Mouse (Mus musculus) gonadal fat pad, adult 2 months (tissue): ENCODE results near the gene Slc35b3. TPM values are rescaled to one million over a fixed set of nuclear protein-coding genes. Genes with fewer than 3 reads are reported as not detected.

ENCODE experiments used
- DNase-seq: peaks from one replicate; pipeline ENCODE4 v3.0.0-alpha.2; 2012; ENCODE audit warnings: low read depth
- polyA plus RNA-seq: library from polyadenylated mRNA; depleted of rRNA; stranded (reverse); fragments of >200 nt; gene quantifications from 2 replicates; pipeline ENCODE4 v1.2.3, GENCODE M21; 2012; rRNA removed

Gene Slc35b3
- polyA plus RNA-seq: 26.3 and 29.4 TPM in 2 replicates

DNA sequence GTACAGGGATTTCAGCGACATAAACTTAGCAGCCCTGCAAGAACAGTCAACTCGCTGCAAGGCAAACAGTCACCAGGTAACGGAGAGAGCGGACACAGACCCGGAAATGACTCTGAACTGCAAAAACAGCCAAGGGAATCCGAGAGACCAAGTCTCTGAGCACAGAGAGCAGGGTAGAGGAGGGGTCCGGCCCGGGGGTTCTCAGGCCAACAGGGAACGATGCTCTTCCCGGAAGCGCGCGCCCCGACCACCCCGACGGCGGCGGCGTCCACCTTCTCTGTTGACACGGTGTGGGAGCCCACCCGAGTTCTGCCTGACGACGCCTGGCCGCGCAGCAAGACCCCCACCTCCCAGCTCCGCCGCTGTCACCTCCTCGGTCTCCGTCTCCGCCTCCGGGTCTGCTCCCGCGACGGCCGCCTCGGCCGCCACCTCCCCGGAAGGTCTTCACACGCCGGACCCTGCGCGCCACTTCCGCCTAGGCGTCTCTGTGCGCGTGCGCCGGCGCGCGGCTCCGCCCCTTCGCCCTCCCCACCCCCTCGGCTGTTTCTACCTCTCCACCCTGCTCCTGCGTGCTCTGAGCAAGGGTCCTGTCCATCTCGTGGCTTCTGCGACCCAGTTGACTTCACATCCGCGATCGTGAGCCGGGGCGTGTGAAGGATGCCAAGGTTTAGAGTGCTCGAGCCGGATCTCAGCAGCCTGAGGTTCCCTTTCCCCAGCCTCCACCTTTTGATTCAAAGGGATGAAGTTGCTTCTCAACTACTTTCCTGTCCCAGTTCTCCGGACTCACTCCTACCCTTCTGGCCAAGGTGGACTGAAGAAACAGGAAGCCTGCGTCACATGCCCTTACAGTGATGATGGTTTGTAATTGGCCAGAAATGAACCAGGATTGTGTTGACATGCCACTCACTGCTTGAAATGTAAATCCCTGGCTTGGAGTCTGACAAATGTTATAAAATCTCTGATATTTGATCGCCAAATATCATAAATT, at the start of gene Slc35b3:
Slc35b3 (minus strand) TSS at position 813 of the 988 bp plus-strand sequence.
- peak; percentile 41 for DNase-seq

DNA sequence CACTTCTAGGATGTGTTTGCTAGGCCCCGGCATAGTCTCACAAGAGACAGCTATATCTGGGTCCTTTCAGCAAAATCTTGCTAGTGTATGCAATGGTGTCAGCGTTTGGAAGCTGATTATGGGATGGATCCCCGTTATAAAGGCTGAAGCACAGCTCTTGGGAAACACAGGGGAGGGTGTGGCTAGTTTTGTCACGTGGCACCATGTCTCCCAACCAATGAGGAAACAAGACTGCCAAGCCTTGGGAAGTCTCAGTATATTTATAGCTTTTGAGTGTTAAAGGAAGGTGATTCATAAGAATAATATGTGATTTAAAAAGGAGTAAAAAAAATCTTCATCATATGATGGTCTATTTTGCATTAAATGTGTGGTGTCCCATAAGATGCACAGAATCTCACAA, 49.6 kb upstream of the Slc35b3 start:
- no peak for DNase-seq

DNA sequence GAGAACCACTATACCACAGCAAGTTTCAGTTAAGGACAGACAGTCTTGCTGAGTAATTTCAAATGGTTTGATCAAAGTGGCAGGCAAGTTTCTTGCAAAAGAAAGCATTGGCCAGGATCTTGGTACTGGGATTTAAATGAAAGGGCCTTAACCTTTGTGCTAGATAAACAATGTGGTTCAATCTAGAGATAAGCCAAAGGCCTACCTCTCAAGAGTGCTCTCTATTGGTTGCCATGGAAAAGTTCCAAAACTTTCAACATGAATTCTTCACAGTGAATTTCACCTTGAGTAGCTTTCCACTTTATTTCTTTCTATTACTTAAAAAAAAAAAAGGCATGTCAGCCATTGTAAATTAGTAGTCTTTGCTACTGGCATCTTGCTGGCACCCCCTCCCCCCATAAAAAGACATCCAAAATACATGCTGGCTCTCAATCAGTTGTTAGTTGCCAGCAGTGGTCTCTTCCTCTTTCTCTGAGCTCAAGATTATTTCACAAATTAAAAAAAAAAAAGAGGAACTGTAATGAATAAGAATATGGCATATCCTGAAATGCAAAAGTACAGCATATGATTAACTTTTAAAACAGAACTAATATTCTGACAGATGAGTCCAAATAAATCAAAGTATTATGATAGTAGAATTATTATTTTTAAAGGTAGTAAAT, 42.6 kb upstream of the Slc35b3 start:
- DNase-seq: no peak

DNA sequence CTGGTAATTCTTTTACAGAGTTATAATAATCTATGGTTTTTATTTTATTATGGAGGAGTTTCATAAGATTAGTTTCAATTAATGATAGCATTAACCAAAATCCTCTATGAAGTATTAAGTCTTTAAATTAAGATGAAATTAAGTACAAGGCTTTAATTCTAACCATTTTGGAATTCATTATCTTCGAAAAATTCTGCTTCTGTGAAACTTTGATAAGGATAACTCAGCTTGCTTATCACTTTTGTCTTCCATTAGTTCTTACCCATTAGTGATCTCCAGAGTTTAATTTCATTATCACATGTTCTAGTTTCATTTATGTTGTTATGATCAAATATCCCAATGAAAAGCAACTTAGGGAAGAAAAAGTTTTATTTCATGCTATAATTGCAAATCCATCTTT, 41.7 kb upstream of the Slc35b3 start:
- DNase-seq: no peak

DNA sequence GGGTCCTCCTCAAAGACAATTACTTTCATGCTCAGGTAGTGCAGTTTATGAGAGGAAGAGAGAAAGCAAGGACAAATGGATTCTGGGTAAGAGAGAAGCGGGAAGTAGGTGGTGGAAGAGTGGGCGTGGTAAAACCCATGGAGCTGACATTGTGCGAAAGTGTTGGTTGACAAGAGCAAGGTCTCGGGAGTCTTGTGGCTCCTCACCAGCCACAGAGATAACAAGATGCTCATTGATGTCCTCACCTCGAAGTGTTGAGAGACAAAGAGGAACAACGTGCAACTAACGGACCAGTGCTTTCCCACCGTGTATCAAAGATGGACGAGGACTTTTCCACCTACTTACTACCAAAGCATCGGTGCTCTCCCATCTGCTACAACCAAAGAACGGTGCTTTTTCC, 40.8 kb upstream of the Slc35b3 start:
- DNase-seq: no peak

DNA sequence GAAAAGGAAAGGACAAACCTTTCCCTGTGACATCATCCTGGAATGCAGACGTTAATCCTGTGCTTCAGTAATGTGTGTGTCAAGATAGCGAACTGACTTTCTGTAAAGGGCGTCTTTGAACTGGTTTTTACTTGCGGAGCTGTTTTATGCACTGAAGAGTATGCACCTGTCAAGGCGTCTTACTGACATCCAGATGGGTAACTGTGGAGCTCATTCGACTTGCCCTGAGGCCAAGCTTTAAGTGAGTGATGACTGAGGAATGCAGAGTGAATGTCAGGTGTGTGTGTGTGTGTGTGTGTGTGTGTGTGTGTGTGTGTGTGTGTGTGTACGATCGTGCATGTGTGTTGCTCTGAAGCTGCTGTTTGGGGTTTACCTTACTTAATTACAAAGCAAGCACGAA, 38.3 kb upstream of the Slc35b3 start:
- no peak for DNase-seq

DNA sequence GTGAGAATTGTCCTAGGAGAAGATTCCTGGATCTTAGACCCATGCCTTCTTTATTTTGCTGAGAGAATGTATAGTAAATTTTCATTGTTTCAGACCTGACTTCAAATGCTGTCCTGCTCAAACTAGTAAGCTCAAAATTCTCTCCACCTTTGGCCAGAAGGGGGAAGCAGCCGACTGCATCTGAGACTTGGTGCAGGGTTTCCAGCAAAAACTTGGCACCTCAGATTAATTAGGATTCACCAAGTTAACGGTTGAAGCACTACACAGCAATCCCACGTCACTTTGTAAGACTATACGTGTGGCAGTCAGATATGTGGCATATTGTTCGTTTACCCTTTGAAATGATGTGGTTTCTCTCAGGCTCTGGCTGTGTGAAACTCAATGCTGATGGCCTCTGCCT, 31.9 kb upstream of the Slc35b3 start:
- no peak for DNase-seq

DNA sequence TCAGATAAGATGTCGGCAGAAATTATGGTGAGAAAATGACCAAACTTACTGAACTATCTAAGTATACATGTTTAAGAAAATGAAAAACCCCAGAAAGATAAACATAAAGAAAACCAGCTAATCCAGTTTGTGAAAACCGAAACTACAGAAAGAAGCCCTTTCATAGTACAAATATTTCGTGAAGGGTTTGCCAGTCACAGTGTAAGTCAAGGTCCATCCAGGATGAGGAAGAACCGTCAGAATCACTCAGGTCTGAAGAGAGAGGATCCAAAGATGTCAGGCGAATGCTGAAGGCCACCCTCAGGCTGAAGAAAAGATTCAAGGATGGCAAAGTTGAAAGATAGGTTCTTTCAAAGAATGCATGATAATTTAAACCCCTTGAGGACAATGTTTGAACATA, 23.1 kb upstream of the Slc35b3 start:
- no peak for DNase-seq

DNA sequence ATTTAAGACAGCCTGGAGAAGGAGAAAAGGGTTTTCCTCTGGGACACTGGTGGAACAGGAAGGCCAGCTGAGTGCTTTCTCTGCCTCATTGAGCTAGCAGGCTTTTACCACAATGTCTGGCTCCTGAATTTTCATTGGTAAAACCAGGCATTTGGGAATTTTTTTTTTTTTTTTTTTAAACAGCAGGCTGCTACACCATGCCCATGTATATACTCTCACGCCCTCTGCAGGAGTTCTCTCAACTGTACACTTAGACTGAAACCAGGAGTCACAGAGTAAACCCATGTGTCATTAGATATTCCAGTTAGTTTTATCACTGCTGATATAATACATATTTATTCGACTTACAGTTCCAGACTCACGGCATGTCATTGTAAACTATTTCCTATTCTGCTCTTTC, 20.2 kb upstream of the Slc35b3 start:
- DNase-seq: no peak

DNA sequence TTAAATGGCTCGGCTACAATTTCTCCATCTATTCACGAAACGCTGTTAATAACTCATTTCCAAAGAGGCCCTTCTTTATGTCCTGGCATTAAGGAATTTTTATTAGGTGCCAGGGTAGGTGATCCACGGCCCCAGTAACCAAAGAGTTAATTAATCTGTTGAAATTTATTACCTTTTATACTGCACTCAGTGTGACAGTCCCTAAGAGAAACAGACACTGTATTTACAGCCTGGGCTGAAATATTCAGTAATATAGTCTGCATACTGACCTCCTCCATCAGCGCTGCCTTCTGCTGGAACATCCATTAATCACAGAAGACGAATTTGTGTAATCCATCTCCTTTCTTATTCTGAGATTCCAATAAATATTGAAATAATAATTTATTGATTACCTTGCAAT, 16.3 kb upstream of the Slc35b3 start:
- DNase-seq: no peak

DNA sequence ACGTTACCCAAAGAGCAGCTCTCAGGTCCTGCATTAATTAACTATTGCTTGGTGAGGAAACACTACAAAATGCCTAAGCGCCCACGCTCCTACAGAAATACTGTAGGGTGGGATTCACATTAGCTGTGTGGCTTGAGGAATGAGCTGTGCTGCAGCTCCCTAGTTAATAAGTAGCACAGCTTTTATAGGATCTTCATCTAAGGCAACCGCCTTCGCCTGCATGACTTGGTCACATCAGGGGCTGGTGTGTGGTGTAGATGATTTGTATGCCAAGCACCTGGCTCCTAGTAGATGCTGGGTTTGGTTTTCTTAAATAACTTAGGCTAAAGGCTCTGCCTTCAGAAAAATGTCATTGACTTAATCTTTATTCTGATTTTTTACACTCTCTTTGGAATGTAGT, 15.2 kb upstream of the Slc35b3 start:
- no peak for DNase-seq

DNA sequence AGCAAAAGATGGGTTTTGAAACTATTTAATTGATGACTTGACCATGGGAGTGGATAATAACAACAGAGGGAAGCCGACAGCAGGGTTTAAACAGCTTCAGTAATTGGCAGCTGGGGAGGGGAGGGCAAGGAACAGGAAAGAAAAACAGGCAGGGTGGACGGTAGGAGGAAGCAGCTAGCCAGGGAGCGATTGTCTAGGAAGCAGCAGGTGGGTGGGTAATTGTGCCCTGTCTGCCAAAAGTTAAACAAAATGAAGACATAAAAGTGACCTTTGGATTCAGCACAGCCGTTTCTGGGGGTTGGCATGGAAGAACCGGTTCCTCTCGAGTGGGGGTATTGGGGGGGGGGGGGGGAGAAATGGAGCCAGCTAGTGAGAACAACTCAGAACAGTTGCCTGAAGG, 11.9 kb upstream of the Slc35b3 start:
- DNase-seq: no peak

DNA sequence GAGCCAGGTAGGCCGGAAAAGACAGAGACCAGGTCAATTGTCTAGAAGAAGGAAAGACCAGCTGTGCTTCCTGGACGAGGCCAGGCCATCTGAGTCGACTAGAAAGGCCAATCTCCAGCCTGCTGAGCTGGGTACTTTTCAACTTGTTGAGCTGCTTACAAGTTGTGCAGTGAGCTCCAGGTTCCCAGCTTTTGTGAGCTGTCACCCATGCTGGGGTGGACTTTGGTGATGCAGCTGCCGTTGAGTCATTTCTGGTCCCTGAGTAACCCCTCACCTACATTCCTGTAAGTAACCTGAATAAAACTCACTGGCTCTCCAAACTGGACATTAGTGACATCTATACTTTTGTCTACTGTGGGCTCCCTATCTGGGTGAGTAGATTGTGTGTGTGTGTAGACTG, 10.4 kb upstream of the Slc35b3 start:
- no peak for DNase-seq

DNA sequence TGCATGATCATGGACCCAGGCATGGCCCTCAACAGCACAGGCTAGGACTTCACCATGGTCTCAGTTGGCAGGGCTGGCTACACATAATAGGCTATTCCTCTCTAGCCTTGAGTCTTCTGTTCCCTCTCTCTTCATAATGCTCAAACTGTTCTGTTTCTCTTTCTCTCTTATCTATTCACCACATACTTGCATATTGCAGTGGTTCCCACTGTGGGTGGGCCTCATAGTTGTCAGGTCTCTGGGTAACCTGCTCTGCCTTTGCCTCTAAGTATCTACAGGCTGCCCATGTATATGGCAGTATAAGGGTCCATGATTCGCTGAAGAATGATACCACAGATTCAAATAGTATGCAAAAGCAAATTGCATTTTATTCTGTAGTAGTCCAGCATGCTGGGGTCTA, 6.8 kb upstream of the Slc35b3 start:
- no peak for DNase-seq

DNA sequence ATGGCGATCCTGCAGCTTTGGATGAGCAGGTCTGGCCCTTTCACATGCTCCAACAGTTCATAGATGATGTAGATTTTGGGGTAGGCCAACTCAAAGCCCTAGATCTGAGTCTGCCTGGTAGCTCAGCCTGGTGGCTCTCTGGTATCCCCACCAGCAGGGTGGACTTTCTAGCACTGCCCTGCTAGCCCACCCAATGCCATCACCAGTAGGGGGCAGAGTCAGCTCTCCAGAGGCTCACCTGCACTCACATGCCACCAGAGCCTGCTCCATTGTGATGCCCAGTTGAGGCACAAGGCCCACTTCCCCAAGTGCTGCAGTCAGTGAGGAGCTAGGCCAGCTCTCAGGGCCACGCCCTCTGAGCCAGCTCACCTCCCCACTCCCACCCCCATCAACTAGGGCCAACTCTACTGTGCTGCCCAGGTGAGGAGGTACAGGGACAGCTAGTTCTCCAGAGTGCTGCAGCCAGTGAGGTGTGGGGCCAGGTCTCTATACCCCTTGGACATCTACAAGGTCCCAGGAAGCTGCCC, 6.3 kb upstream of the Slc35b3 start:
- DNase-seq: no peak

DNA sequence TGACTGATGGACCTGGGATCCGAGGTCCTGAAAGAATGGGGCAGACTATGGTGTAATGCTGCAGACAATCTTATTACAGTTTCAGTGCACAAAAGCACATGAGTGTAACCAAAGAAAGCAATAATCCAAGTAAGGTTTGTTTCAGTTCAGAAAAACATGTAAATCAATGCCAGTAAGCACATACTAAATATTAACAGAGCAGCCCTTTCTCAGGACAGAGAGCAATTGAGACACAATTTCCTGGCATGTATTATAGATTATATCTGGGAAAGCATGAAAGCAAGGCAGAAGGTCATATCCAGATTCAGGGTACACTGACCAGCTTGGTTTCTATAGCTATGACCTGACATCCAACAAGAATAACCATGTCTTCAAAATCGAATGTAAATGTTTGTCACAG, 2.1 kb upstream of the Slc35b3 start:
- no peak for DNase-seq

DNA sequence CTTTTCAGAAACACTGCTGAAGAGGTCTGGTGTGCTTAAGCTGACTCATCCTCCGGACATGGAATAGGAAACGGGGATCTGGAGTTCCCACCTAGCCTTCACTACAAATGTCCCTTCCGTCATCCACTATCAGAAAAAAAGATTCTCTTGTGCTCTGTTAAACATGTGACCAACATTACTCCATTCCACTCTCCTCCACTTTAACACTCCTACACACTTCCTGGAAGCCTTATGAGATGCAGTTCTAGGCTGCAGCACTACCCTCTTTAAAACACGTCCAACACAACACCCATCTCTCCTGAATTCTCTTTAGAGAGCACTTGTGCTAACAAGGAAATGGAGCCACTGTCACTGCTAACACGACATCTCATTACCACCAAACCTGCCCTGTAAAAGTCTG, 2.6 kb downstream of the Slc35b3 start:
- DNase-seq: no peak

DNA sequence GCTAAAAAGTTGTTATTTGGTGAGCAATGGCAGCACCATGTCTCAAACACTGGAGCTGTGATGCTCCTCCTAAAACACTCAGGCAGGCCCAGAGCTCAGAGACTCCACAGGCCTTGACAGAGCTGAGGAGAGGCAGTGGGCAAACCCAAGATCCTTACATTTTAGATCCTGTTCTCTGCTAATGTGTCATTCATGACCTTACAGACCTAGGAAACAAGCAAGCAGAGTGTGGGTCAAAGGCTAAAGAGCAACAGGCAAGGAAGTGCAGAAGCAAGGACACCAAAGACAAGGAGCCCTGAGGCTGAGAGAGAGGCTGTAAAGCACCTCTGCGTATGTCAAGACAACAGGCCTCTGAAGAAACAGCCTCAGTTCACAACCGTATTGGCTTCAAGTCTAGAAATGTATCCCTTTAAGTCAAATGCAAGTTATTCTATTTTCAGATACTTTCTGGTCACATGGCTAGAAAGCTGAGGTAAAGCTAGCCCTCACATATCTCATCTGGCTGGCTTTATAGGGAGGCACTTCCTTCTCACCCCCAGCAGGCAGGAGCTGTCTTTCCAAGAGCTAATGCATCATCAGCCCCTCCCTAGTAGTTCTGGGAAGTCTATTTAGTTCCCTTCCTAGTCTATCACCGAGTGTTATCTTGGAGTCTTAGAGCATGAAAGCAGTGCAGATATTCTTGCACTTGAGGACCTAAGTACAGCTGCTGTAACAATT, 14.2 kb downstream of the Slc35b3 start:
- DNase-seq: no peak

DNA sequence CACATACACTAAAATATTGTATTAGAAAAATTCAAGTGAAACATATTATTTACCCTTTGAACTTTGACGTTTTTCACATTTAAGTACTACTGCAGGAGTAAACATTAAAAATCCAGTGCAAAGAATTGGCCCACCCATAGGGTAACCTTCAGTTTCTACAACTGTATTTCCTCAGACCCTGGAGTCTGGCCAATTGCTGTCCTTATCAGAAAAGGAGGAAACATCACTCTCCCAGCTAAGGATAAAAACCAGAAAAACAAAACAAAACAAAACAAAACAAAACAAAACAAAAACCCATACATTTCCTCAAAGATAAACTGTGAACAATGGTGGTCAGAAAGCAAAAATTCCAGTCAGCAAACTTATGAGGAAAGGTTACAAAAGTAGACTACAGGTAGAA, 14.9 kb downstream of the Slc35b3 start:
- no peak for DNase-seq

DNA sequence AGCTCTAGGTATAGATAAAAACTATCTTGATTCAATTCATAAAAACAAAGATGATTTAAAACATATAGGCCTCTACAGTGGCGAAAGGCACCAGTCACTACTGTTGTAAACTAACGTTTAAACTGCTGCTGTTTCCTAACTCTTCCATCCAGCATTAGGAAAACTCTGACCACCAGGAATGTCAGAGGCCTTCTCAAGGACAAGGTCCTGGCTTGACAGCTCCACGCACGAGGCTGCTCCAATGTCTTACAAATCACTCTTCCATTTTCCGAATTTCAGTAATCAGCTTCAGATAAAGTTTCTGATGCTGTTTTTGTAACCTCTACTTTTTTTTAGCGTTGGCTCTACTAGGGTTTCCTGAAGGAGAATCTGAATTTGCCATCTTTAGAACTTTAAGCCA, 15.7 kb downstream of the Slc35b3 start:
- DNase-seq: no peak

DNA sequence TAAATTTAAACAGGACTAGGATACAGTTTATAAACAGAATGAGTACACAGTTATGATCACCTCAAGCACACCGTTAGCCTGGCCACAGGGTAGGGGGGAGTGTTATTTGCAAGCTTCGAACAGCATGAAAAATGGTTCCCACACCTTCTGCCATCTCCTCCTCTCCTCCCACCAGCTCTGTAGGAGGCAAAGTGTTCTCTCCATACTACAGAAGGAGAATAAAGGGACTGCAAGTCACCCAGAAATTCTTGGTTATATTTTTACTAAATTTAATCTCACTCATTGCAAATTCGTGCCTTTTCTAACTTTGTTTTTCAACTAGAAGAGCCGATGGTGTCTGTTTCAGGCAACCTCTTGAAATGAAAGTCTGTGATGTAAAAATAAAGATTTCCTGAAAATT, 18.9 kb downstream of the Slc35b3 start:
- DNase-seq: no peak

DNA sequence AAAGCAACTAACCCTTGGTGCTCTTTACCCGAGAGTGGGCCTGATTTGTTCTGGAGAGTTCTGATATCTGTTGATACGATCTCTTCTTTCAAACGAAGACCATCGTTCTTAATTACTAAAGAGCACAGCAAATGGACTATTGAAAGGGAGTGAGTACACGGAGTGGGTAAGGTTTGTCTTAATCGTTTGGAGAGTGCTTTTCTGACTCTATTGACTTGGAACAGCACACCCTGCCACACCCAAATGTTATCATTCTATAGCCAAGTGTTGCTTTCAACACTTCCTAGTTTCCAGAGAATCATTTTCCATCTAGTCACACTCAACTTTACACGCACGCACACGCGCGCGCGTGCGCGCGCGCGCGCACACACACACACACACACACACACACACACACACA, 19.4 kb downstream of the Slc35b3 start:
- DNase-seq: no peak
